Mouse (Mus musculus): ENCODE results near the gene Ermard.

The Ermard gene

GRCm38 (mm10) chr17:15060356-15060755 is 19.3 kb downstream of the Ermard start:
- DNase-seq (ENCODE audit: low spot score), result no peak

DNA sequence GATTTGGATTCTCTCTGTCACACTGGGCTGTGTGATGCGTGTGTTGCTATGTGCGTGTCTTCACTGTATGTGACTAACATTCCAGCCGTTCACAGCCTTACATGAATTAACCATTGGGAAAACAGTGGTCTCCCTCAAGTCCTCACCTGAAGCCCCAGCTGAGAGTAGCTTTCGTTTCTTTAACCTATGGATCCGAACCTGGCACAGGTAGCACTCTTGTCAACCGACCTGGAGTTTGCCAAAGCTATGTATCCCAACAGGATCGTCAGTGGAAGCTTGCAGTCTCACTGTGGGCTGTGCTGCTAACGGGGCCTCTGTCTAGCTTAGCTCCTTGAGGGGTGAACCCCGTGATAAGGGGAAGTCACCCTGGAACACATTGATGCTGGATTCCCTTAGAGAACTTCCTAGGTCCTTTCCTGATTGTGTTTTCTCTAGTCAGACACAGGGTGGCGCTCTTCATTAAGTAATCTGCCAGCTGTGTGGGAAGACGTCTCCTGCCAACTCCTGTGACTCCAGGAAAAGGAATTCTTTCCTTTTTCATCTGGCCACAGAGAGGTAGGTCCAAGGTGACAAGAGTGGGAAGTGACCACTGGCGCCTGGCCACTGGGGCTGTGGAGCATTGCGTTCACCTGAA is 24.5 kb downstream of the Ermard start:
- DNase-seq (ENCODE audit: low spot score), result peak; percentile 66

DNA sequence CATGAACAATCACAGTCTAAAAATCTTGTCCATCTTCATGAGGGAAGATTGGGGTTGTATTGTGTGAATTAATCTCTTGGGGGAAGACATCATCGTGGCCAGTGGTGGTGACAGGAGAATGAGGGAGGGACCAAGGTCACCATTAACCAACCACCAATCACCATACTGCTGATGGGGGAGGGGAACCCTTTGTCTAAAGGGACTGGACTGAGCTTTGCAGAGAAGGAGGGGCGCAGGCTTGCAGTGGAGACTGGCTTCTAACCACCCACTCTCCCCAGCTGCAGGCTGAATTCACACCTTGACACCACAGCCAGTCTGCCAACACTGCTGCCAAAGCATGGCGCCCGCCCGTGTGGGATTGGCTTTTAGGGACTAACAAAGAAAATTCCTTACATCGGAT is 25.1 kb downstream of the Ermard start:
- no peak for DNase-seq (ENCODE audit: low spot score)

DNA sequence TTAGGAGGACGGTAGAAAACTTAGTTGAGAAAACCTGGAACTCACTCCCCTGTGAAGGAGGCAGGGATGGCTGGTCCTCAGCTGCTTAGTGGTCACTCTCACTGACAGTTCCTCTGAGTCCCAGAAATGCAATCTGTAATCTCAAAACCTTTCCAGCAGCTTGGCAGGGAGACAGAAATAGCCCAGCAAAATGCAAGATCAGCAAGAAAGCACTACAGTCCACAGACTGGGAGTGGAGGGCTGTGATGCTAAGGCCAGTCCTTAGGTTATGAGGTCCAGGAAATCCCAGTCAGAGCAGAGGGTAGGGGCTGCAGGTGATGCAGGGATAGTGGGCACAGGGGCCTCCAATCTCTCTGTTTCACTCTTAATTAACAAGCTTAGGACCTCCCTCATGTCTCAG is 25.9 kb downstream of the Ermard start:
- no peak for DNase-seq (ENCODE audit: low spot score)

DNA sequence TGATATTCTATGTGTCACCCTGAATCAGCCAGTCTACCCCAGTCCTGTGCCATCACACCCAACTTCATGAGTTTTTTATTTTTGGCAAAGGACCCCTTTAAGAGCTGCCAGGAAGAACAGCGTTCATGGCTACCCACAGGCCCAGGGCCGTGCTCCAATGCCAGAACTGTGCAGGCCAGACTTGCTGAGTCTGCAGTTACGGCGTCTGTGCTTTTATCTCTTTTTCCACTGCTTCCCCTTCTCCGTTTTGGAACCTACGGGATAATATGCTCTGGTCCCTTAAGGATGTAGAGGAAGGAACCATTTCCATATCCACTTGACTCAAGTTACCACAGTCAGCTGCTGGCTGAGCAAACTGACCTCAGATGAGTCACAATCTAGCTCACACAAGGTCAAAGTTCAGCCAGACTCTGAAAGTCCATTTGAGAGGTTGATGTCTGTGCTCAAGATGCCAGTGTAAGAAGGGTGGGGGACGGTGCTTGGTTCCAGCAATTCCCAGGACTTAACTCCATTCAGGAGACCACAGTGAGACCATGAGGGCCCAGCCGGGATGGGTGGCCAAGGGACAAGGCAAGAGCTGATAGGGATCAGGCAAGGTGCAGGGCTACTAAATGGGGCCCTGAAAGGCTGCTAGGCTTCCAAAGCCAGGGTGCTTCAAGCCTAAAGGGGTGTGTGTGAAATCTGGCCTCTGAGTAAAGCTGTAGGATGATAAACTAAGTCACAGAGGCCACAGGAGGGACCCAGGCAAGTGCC is 27.2 kb downstream of the Ermard start:
- DNase-seq (ENCODE audit: low spot score), result no peak

DNA sequence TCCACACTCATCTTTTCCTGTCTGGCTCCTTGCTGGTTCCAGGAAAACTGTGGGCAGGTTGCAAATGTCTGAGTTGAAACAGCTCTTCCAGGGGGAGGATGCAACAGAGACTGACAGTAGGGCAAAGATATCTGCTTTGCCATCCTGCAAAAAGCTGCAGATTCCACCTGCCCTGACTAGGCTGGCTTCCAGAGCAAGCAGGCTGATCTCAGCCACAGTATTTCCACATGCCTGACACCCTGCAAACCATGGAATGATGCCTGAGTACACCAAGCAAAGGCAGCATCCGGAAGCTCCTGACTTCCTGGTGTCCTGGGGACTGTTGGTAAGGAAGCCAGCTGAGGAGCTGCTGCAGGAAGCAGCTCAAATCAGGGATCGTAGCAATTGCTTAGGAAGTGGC is 28.1 kb downstream of the Ermard start:
- DNase-seq (ENCODE audit: low spot score), result no peak

DNA sequence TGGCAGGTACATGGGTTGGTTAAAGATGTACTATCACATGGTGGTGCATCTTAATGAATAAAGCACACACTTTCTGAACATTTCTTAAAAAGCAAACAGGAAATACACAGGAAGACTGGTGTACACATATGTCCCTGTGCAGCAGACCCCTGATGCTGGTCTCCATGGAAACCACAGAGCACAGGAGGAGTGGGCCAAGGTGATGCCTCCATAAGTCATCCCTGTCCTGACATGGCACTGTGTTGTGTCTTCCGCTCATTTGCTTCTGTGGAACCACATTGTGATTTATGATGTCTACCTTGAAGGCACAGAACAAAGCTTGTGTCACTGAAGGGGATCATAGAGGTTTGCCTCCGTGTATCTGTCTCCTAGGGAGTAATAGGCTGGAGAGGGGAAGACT is 31.2 kb downstream of the Ermard start:
- DNase-seq (ENCODE audit: low spot score), result no peak

DNA sequence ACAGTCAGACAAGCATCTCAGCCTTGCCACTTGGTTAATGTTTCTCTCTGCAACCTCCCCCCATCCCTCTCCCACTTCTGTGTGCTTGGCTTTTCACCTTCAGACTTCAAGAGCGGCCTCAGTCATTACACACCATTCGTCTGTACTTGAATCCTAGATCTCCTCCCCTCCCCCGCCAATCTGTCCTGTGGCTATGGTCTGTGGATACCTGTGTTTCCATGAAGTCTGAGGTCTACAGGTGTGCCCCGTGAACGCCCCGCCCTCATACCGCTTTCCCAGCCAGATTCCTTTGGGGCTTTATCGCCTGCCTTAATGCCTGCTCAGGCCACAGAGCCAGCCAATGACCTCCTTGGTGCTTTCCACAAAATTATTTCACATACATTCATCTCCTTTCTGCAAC is 34.0 kb downstream of the Ermard start:
- DNase-seq (ENCODE audit: low spot score), result no peak

DNA sequence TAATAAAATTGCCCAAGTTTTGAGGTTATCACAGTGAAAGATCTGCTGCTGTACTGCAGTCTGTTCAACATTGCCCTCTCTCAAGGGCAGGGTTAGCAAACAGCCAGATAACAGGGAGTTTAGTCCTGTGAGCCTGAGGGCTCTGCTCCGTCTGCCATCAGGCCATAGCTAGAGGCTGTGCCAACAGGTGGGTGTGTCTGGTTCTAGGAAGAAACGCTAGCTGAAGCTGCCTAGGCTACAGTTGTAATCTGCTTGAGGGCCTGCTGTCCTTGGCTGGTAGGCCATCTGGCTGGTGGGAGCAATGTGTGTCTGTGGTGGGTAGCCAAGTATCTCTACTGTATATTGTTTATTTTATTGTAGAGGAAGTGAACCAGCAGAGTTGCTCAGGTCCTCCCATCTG is 36.5 kb downstream of the Ermard start:
- DNase-seq (ENCODE audit: low spot score), result no peak

GRCm38 (mm10) chr17:15084226-15084848 is 43.3 kb downstream of the Ermard start:
- DNase-seq (ENCODE audit: low spot score), result no peak

DNA sequence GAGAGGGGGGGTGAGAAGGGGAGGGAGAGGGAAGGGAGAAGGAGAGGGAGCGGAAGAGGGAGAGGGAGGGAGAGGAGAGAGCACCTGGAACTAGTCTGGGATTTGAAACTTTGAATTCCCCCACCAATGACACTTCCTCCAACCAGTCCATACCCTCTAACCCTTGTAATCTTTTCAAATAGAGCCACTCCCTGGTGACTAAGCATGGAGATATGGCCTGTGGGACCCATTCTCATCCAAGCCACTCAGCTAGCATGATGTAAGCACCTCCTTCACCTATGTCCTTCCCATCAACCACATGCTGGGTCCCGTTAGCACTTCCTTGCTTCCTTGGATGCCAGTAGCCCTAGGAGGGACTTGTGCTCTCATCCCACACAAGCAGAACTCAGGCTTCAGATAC is 44.0 kb downstream of the Ermard start:
- DNase-seq (ENCODE audit: low spot score), result no peak

GRCm38 (mm10) chr17:15088166-15088565 is 47.2 kb downstream of the Ermard start:
- no peak for DNase-seq (ENCODE audit: low spot score)

DNA sequence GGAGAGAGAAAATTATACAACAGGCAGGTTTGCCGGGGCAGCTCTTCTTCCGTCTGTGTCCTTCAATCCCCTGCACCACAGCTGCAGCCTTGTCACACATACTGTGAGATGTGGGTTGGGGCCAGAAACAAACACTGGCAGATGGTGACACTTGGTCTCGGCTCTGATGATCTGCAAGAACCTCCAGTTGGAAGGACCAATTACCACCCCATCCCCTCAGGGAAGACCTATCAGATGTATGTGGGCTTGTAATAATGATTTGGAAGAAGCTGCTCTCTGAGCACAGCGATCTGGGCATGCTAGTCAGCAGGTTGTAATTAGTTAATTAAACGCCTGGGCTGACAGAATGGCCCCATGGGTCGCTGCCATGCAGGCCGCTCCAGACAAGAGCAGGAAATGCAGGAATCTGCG is 47.6 kb downstream of the Ermard start:
- no peak for DNase-seq (ENCODE audit: low spot score)

- no peak for DNase-seq (ENCODE audit: low spot score)
These were observed 50.7 kb downstream of the Ermard start for GRCm38 (mm10) chr17:15091739-15092138.

DNA sequence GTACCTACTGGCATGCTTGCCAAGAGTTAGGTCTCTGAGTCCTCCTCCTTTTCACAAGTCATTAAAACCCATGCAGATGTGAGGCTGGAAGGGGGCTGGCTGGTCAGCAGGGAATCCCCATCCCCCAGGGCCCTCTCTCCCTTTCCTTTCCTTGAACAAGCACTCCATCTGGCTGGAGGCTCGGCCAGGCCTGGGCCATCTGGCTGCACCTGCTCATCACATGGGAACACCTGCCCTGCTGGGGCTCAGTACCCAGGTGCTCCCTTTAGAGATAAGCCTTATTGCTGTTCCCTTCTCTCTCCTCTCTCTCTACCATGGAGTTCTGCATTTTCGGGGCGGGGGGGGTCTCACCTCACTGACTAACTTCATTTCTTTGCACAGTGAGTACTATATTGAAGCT is 52.5 kb downstream of the Ermard start:
- DNase-seq (ENCODE audit: low spot score), result no peak

DNA sequence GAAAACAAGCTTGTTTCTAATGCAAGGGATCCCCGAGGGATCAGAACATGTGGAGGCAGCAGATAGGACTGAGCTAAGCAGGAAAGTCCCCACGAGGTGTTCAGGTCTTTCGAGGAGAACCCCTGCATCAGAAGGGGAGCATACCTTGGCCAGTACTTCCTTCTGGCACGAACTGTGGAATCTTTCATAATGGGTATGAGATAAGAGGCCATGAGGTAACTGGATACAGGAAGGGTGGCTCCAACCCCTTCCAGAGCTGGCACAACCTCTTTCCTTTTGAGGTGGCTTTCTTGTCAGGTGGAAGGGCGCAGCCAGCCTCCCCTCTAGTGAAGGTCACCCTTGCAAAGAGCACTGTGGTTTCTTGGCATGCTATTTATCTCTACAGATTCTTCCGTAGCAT is 55.8 kb downstream of the Ermard start:
- no peak for DNase-seq (ENCODE audit: low spot score)

GRCm38 (mm10) chr17:15098677-15099076 is 57.7 kb downstream of the Ermard start:
- DNase-seq (ENCODE audit: low spot score), result no peak

DNA sequence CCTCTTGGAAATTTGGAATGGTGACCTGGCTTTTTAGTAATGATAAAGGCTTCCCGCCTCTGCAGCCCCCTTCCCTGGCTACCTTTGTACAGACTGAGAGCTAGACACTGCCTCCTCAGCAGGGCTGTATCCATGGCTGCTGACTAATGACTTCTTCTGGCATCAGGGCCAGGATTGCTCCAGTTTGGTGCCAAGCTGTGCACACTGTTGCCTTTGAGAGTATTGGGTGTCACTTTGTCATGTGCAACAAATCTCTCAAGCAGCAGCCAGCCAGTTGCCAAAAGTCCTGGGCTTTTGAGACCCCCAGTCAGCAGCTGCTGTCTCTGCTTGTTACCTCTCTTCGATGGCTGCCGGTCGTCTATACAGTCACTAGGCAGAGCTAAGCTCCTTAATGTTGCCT is 60.3 kb downstream of the Ermard start:
- no peak for DNase-seq (ENCODE audit: low spot score)

GRCm38 (mm10) chr17:15107143-15107649 is 66.2 kb downstream of the Ermard start:
- DNase-seq (ENCODE audit: low spot score), result no peak

DNA sequence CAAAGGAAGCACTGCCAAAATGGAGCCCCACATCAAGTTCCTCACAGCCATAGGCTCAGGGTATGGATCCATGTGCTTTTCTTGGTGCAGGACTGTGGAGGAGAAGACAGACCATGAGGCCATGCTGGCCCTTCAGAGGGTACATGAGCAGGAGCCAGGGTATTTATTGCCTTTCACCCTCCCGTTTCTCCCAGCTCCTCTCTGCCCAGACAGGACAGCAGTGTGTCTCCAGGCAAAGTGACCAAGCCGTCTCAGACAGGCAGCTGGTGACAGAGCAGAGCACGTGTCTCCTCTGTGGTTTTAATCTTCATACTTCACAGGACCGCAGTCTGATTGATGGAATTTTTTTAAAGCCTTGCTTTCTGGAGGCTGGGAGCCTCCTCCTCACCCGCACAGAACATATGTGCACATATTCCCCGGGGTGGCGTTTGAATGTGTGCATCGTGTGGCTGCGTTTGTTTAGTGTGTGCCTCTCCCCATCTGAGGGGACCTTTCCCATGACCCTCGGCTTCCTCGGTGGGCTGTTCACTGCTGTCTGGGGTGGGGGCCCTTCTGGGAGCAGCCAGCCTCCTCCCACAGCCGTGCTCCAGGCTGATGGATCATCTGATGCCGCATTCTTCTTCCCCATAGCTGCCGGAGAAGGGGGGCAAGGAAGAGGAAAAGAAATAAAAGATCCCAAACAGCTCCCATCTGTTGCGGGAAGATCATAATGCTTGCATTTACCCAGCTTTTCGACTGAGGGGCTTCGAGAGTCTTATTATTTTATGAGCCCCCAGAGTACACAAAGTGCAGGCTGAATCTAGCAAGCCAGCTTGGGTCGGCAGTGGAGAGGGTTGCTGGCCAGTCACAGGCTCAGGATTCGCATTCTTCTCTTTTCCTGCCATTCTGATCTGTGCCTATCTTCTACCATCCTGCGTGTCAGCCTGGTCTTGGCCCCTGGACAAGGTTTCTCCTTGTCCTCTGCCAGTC is 67.7 kb downstream of the Ermard start:
- DNase-seq (ENCODE audit: low spot score), result no peak

- DNase-seq (ENCODE audit: low spot score), result no peak
These were observed 74.5 kb downstream of the Ermard start for GRCm38 (mm10) chr17:15115550-15115949.

DNA sequence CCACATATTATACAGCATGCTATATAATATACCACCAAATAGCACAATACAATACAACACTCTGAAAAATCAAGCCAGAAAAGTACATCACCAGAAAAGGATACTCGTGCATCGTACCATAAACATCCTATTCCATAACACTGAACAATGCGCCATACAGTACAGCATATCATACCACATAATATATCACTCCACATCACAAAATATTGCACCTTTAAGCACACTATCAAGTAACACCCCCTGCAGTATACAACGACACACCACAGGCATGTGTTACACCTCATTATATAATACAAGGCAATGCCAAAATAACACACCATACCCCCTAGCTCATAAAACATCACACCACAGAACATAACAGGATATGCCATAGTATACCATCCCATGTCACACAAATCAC is 79.1 kb downstream of the Ermard start:
- DNase-seq (ENCODE audit: low spot score), result no peak

Measured in ovary, postnatal 14 days (tissue).